Mouse (Mus musculus): Measurements from ENCODE around the gene Scgb2b12. TPM values are rescaled to one million over a fixed set of nuclear protein-coding genes. Genes with fewer than 3 reads are reported as not detected.
"Not testable (repeated sequence)": the region's sequence is repeated elsewhere in the genome, so short reads cannot be mapped to it uniquely, and the experiment has no call there.

Gene Scgb2b12
- not detected in 2 replicates for total RNA-seq (2012; rRNA removed)
- not detected for polyA plus RNA-seq (2012; ENCODE audit: insufficient read depth in 1 of 2, insufficient read length in 2 of 2, low read depth in 1 of 2, low replicate concordance in 2 of 2, missing spikeins in 1 of 2)

DNA sequence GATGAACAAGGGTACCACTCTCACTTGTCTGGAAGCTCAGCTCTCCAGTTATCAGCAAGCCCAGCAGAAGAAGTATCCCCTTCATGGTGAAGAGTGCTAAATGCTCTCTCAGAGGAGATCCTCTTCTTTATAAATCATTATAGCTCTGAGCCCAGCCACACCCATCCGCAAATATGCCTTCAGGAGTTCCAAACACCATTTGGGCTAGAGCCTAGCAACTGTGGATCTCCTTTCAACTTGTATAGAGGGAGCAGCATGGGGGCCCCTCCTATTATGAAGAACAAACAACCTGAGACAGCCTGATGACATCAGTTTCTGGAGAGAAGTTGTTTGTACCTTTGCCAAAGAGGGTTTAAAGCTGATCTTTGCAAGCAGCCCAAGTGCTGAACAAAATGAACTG is at the start of gene Scgb2b12:
Gene Scgb2b12, minus strand, starts transcription at position 101 of the 400 bp plus-strand sequence.
- H3K79me2 ChIP-seq (ENCODE audit: control insufficient read depth, insufficient read depth, low read length, poor library complexity); H3K9me3 ChIP-seq (replicated peaks; ENCODE audit: insufficient read depth, low read length): not testable (repeated sequence)

DNA sequence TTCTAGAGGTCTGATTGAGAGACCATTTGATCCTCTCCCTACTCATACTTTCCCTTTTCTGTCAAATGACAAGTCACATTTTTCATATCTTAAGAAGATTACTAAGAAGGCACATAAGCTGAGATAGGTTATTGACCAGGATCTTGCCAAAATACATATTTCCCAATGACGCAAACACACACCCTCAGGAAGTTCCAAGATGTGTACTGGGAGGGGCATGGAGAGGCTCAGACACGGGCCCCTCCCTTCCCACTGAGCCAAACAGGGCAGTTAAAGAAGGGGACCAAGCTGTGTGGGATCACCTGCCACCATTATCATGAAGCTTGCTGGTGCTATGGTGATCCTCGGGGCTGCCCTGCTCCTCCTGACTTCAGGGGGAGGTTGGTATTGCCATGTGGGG is 6.8 kb upstream of the Scgb2b12 start, which contains the start of gene Scgb1b12:
Gene Scgb1b12, plus strand, starts transcription at position 301 of the 400 bp plus-strand sequence.
- H3K9ac ChIP-seq (ENCODE audit: control insufficient read depth, low read depth, low read length, poor library complexity, severe bottlenecking); H3K9me3 ChIP-seq (replicated peaks; ENCODE audit: insufficient read depth, low read length); H3K27me3 ChIP-seq (ENCODE audit: control insufficient read depth in 1 of 2, insufficient read depth in 2 of 2, low read length in 2 of 2); DNase-seq (ENCODE audit: low read depth, low spot score); H3K27ac ChIP-seq (ENCODE audit: control insufficient read depth, low read depth, low read length); H3K79me2 ChIP-seq (ENCODE audit: control insufficient read depth, insufficient read depth, low read length, poor library complexity); H3K4me1 ChIP-seq (ENCODE audit: control insufficient read depth in 1 of 2, insufficient read depth in 2 of 2, low read length in 2 of 2); H3K4me3 ChIP-seq (ENCODE audit: control insufficient read depth in 1 of 2, insufficient read depth in 1 of 2, low read depth in 2 of 2, low read length in 2 of 2); H3K36me3 ChIP-seq (ENCODE audit: control insufficient read depth in 1 of 2, insufficient read depth in 2 of 2, low read length in 2 of 2): not testable (repeated sequence)

More for the DNA sequence above, at the start of gene Scgb2b12:
- not testable (repeated sequence) for H3K27me3 ChIP-seq (ENCODE audit: control insufficient read depth in 1 of 2, insufficient read depth in 2 of 2, low read length in 2 of 2); DNase-seq (ENCODE audit: low read depth, low spot score); H3K4me1 ChIP-seq (ENCODE audit: control insufficient read depth in 1 of 2, insufficient read depth in 2 of 2, low read length in 2 of 2); H3K9ac ChIP-seq (ENCODE audit: control insufficient read depth, low read depth, low read length, poor library complexity, severe bottlenecking); H3K4me3 ChIP-seq (ENCODE audit: control insufficient read depth in 1 of 2, insufficient read depth in 1 of 2, low read depth in 2 of 2, low read length in 2 of 2); H3K27ac ChIP-seq (ENCODE audit: control insufficient read depth, low read depth, low read length); H3K36me3 ChIP-seq (ENCODE audit: control insufficient read depth in 1 of 2, insufficient read depth in 2 of 2, low read length in 2 of 2)

Other genes starting within 250 kb of the Scgb2b12 start
- not detected in 2 replicates for gene Scgb1b10, start 226.4 kb downstream of the Scgb2b12 start, total RNA-seq (2012; rRNA removed)
- gene Scgb1b10, start 226.4 kb downstream of the Scgb2b12 start, polyA plus RNA-seq (2012; ENCODE audit: insufficient read depth in 1 of 2, insufficient read length in 2 of 2, low read depth in 1 of 2, low replicate concordance in 2 of 2, missing spikeins in 1 of 2), result not detected
- not detected in 2 replicates for gene Scgb2b11, start 116.1 kb downstream of the Scgb2b12 start, total RNA-seq (2012; rRNA removed)
- gene Scgb2b11, start 116.1 kb downstream of the Scgb2b12 start, polyA plus RNA-seq (2012; ENCODE audit: insufficient read depth in 1 of 2, insufficient read length in 2 of 2, low read depth in 1 of 2, low replicate concordance in 2 of 2, missing spikeins in 1 of 2), result not detected
- gene Scgb1b11, start 104.4 kb downstream of the Scgb2b12 start, total RNA-seq (2012; rRNA removed), result not detected in 2 replicates
- not detected for gene Scgb1b11, start 104.4 kb downstream of the Scgb2b12 start, polyA plus RNA-seq (2012; ENCODE audit: insufficient read depth in 1 of 2, insufficient read length in 2 of 2, low read depth in 1 of 2, low replicate concordance in 2 of 2, missing spikeins in 1 of 2)
- gene Scgb1b12, start 6.9 kb upstream of the Scgb2b12 start, total RNA-seq (2012; rRNA removed), result not detected in 2 replicates
- not detected for gene Scgb1b12, start 6.9 kb upstream of the Scgb2b12 start, polyA plus RNA-seq (2012; ENCODE audit: insufficient read depth in 1 of 2, insufficient read length in 2 of 2, low read depth in 1 of 2, low replicate concordance in 2 of 2, missing spikeins in 1 of 2)
- gene Scgb1b29, start 114.3 kb upstream of the Scgb2b12 start, total RNA-seq (2012; rRNA removed), result not detected in 2 replicates
- not detected for gene Scgb1b29, start 114.3 kb upstream of the Scgb2b12 start, polyA plus RNA-seq (2012; ENCODE audit: insufficient read depth in 1 of 2, insufficient read length in 2 of 2, low read depth in 1 of 2, low replicate concordance in 2 of 2, missing spikeins in 1 of 2)

Measured in MEL (cell line).